Mouse (Mus musculus): Measurements from ENCODE around the gene Pid1.

- TF ChIP-seq GATA1 (IDR thresholded peaks at IDR 0.05; ENCODE audit: borderline replicate concordance, low read length) (no peak), FLI1 (IDR thresholded peaks at IDR 0.05; ENCODE audit: low read length) (no peak)
These were observed 18.1 kb upstream of the Pid1 start for GRCm38 (mm10) chr1:84382064-84382463.
